Mouse (Mus musculus) lung, embryonic 16.5 days (tissue): ENCODE data around the gene Met. TPM values are rescaled to one million over a fixed set of nuclear protein-coding genes. Genes with fewer than 3 reads are reported as not detected.

ENCODE experiments used
- ATAC-seq: fragments of 200-750 bp; cut with Nextera tagmentation; 2 replicates; pipeline ENCODE4 v1.8.0; 2017; ENCODE audit warnings: low read depth, mild to moderate bottlenecking, moderate library complexity
- H3K27ac ChIP-seq: fragments of 300-500 bp; sonication (generic); 2 replicates; pipeline ENCODE4 v1.5.1; 2014; ENCODE audit warnings: mild to moderate bottlenecking, control low read depth, low read length
- H3K27me3 ChIP-seq: fragments of 300-500 bp; sonication (generic); 2 replicates; pipeline ENCODE4 v1.6.1; 2014; ENCODE audit warnings: low read depth, low read length, mixed read lengths; ENCODE audit not compliant: control insufficient read depth, insufficient read depth
- H3K36me3 ChIP-seq: fragments of 300-500 bp; sonication (generic); 2 replicates; pipeline ENCODE4 v1.6.1; 2014; ENCODE audit warnings: low read length; ENCODE audit not compliant: control insufficient read depth, insufficient read depth
- H3K4me1 ChIP-seq: fragments of 300-500 bp; sonication (generic); replicated peaks from 2 replicates; pipeline ENCODE4 v1.6.1; 2014; ENCODE audit warnings: low read length, mixed read lengths; ENCODE audit not compliant: control insufficient read depth, insufficient read depth
- H3K4me2 ChIP-seq: fragments of 300-500 bp; sonication (generic); 2 replicates; pipeline ENCODE4 v1.6.1; 2014; ENCODE audit warnings: low read depth, low read length, control low read depth
- H3K4me3 ChIP-seq: fragments of 300-500 bp; sonication (generic); 2 replicates; pipeline ENCODE4 v1.5.1; 2014; ENCODE audit warnings: mild to moderate bottlenecking, low read length, control low read depth
- H3K9ac ChIP-seq: fragments of 300-500 bp; sonication (generic); 2 replicates; pipeline ENCODE4 v1.6.1; 2014; ENCODE audit warnings: low read length, control low read depth
- H3K9me3 ChIP-seq: fragments of 300-500 bp; sonication (generic); 2 replicates; pipeline ENCODE4 v1.6.1; 2016; ENCODE audit warnings: low read length; ENCODE audit not compliant: control insufficient read depth
- WGBS: fragments of 180-500 bp; shearing (Covaris S2); extraction: QIAGEN DNeasy Blood & Tissue Kit; methylation state at CpG from one replicate; pipeline ENCODE4 v1.1.7; 2014; 5-methylcytosine and 5-hydroxymethylcytosine counted together
- polyA plus RNA-seq: library from polyadenylated mRNA; unstranded; fragments of >200 nt; fragmentation: Nextera tagmentation; extraction: Ambion mirVana; gene quantifications from 2 replicates; pipeline ENCODE4 v1.2.1, GENCODE M21; 2015

The Met gene
- polyA plus RNA-seq, 1 experiment from 2014 or later, result 8.3 TPM

- Histone ChIP-seq H3K4me1 (no peaks in the 10 kb centered on the region), H3K9ac (no peak overlapping the region), H3K9me3 (no peaks in the 10 kb centered on the region), H3K27ac (no peak overlapping the region), H3K36me3 (no peaks in the 10 kb centered on the region), H3K4me2 (no peak overlapping the region), H3K27me3 (no peaks in the 10 kb centered on the region), H3K4me3 (no peak overlapping the region)
- 84% methylated on average over 5 of the region's 5 CpGs for WGBS
- no peak for ATAC-seq
These were observed 135.8 kb downstream of the Met start for GRCm38 (mm10) chr6:17599373-17599772.

- ATAC-seq, result no peak
- Histone ChIP-seq H3K4me2 (no peak overlapping the region), H3K9me3 (no peaks in the 10 kb centered on the region), H3K27ac (no peak overlapping the region), H3K36me3 (no peaks in the 10 kb centered on the region), H3K4me1 (no peaks in the 10 kb centered on the region), H3K4me3 (no peak overlapping the region), H3K27me3 (no peaks in the 10 kb centered on the region), H3K9ac (no peak overlapping the region)
- WGBS, result 43% methylated on average over 2 of the region's 2 CpGs
These were observed 137.9 kb downstream of the Met start for GRCm38 (mm10) chr6:17601526-17601925.

- Histone ChIP-seq H3K36me3 (no peaks in the 10 kb centered on the region), H3K27ac (no peak overlapping the region), H3K27me3 (no peaks in the 10 kb centered on the region), H3K4me1 (no peaks in the 10 kb centered on the region), H3K4me2 (no peak overlapping the region), H3K4me3 (no peak overlapping the region), H3K9ac (no peak overlapping the region), H3K9me3 (no peaks in the 10 kb centered on the region)
- no peak for ATAC-seq
- 82% methylated on average over 1 of the region's 1 CpGs for WGBS
These were observed 143.3 kb downstream of the Met start for GRCm38 (mm10) chr6:17606915-17607314.

GRCm38 (mm10) chr6:17611352-17612010 lies 147.9 kb downstream of the Met start:
- 73% methylated on average over 11 of the region's 11 CpGs for WGBS
- Histone ChIP-seq H3K27me3 (no peaks in the 10 kb centered on the region), H3K4me2 (no peak overlapping the region), H3K4me3 (no peak overlapping the region), H3K9ac (no peak overlapping the region), H3K4me1 (no peaks in the 10 kb centered on the region), H3K9me3 (no peaks in the 10 kb centered on the region), H3K36me3 (no peaks in the 10 kb centered on the region), H3K27ac (no peak overlapping the region)
- no peak for ATAC-seq

GRCm38 (mm10) chr6:17612652-17613051 lies 149.1 kb downstream of the Met start:
- Histone ChIP-seq H3K4me3 (no peak overlapping the region), H3K4me2 (no peak overlapping the region), H3K9ac (no peak overlapping the region), H3K27ac (no peak overlapping the region), H3K4me1 (no peaks in the 10 kb centered on the region), H3K9me3 (no peaks in the 10 kb centered on the region), H3K36me3 (no peaks in the 10 kb centered on the region), H3K27me3 (no peaks in the 10 kb centered on the region)
- WGBS, result 81% methylated on average over 4 of the region's 4 CpGs
- ATAC-seq, result no peak

- Histone ChIP-seq H3K9ac (no peak overlapping the region), H3K36me3 (no peaks in the 10 kb centered on the region), H3K4me2 (no peak overlapping the region), H3K4me3 (no peak overlapping the region), H3K27me3 (no peaks in the 10 kb centered on the region), H3K4me1 (no peaks in the 10 kb centered on the region), H3K9me3 (no peaks in the 10 kb centered on the region), H3K27ac (no peak overlapping the region)
- WGBS, result 78% methylated on average over 4 of the region's 4 CpGs
- no peak for ATAC-seq
These were observed 157.2 kb downstream of the Met start for GRCm38 (mm10) chr6:17620823-17621222.

DNA sequence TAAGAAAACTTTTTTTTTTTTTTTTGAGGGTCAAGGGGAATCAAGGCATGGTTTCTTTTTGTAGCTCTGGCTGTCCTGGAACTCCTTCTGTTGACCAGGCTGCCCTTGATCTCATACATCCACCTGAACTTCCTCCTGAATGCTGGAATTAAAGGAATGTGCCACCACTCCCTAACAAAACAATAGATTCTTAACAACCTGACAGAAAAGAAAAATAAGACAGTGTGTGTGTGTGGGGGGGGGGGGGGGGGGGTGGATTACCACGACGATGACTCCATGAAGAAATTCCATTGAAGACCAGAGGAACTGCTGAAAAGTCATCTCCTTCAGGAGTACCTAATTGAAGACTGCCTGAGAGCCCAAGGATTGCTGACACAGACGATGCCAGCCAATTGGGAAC lies 157.8 kb downstream of the Met start:
- 31% methylated on average over 3 of the region's 3 CpGs for whole genome bisulfite sequencing
- no peak overlapping the region for H3K9ac ChIP-seq
- no peak for ATAC-seq
- no peak overlapping the region for H3K4me3 ChIP-seq
- H3K4me2 ChIP-seq, result no peak overlapping the region
- H3K9me3 ChIP-seq, result no peaks in the 10 kb centered on the region
- no peaks in the 10 kb centered on the region for H3K4me1 ChIP-seq
- H3K27ac ChIP-seq, result no peak overlapping the region
- H3K36me3 ChIP-seq, result no peaks in the 10 kb centered on the region
- H3K27me3 ChIP-seq, result no peaks in the 10 kb centered on the region

Other genes with a start within 250 kb of the Met start
- gene Cav2, start 182.6 kb upstream of the Met start, polyA plus RNA-seq, result 123 and 135 TPM in 2 replicates
- gene Cav1, start 157.5 kb upstream of the Met start, polyA plus RNA-seq, result 658 and 664 TPM in 2 replicates
- gene Capza2, start 172.4 kb downstream of the Met start, polyA plus RNA-seq, result 241 and 242 TPM in 2 replicates
- 39.3 and 40.5 TPM in 2 replicates for gene St7, start 229.1 kb downstream of the Met start, polyA plus RNA-seq